Mouse (Mus musculus): Measurements from ENCODE around the gene Ccr10. TPM values are rescaled to one million over a fixed set of nuclear protein-coding genes. Genes with fewer than 3 reads are reported as not detected.

Gene Ccr10
- 0.82 and 1.0 TPM in 2 replicates for polyA plus RNA-seq (2012; rRNA removed)

GRCm38 (mm10) chr11:101174851-101175628, at the start of gene Ccr10:
Ccr10 (minus strand) TSS chr11:101175443.
- TF ChIP-seq CTCF (IDR thresholded peaks at IDR 0.05; ENCODE audit: borderline replicate concordance, insufficient read depth, low read depth, low read length) (peak; percentile 62), POLR2A (IDR thresholded peaks at IDR 0.05; ENCODE audit: borderline replicate concordance, insufficient read depth, low read length) (no peak)
- Histone ChIP-seq H3K27ac (ENCODE audit: insufficient read depth, low read length) (peak within 1 kb of the TSS; percentile 96), H3K4me1 (ENCODE audit: control insufficient read depth, insufficient read depth, low read length) (peaks cover 30% of the 10 kb centered on the region), H3K4me3 (replicated peaks; ENCODE audit: insufficient read depth, low read depth, low read length) (peak within 1 kb of the TSS; percentile 76), H3K27me3 (ENCODE audit: control insufficient read depth, insufficient read depth, low read length) (no peaks in the 10 kb centered on the region)
- 12% methylated on average over 14 of the region's 14 CpGs for WGBS
- peak; percentile 65 to 69 for DNase-seq

- Histone ChIP-seq H3K27ac (ENCODE audit: insufficient read depth, low read length) (no peak overlapping the region), H3K27me3 (ENCODE audit: control insufficient read depth, insufficient read depth, low read length) (no peaks in the 10 kb centered on the region), H3K4me1 (ENCODE audit: control insufficient read depth, insufficient read depth, low read length) (no peaks in the 10 kb centered on the region), H3K4me3 (replicated peaks; ENCODE audit: insufficient read depth, low read depth, low read length) (no peak overlapping the region)
- no peak for TF ChIP-seq POLR2A (IDR thresholded peaks at IDR 0.05; ENCODE audit: borderline replicate concordance, insufficient read depth, low read length)
- no peak for TF ChIP-seq CTCF (IDR thresholded peaks at IDR 0.05; ENCODE audit: borderline replicate concordance, insufficient read depth, low read depth, low read length)
- DNase-seq, result no peak
- 96% methylated on average over 3 of the region's 3 CpGs for WGBS
These were observed 49.1 kb upstream of the Ccr10 start for GRCm38 (mm10) chr11:101224337-101224736.

- Histone ChIP-seq H3K4me1 (ENCODE audit: control insufficient read depth, insufficient read depth, low read length) (no peaks in the 10 kb centered on the region), H3K27ac (ENCODE audit: insufficient read depth, low read length) (no peak overlapping the region), H3K4me3 (replicated peaks; ENCODE audit: insufficient read depth, low read depth, low read length) (no peak overlapping the region), H3K27me3 (ENCODE audit: control insufficient read depth, insufficient read depth, low read length) (no peaks in the 10 kb centered on the region)
- DNase-seq, result no peak
- 93% methylated on average over 8 of the region's 8 CpGs for WGBS
- TF ChIP-seq POLR2A (IDR thresholded peaks at IDR 0.05; ENCODE audit: borderline replicate concordance, insufficient read depth, low read length), result no peak
- TF ChIP-seq CTCF (IDR thresholded peaks at IDR 0.05; ENCODE audit: borderline replicate concordance, insufficient read depth, low read depth, low read length), result no peak
These were observed 46.2 kb upstream of the Ccr10 start for GRCm38 (mm10) chr11:101221306-101221986.

DNA sequence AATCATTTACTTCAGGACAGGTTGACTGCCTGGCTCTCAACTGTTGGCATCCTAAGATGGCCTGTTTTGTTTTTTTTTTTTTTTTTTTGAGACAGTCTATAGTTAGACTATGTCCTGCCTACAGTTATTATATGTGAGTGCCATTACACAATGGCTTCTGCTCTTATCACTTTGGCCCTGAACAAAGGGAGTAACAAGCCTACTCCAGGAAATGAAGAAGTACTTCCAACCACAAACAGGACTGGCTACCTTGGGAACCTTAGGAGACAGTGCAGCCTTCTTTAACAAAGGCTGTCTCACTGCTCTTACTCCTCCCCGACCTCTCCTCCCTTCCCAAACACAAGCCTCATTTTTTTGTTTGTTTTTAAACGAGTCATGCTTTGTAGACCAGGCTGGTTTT, 45.6 kb upstream of the Ccr10 start:
- no peak overlapping the region for H3K4me3 ChIP-seq (replicated peaks; ENCODE audit: insufficient read depth, low read depth, low read length)
- no peaks in the 10 kb centered on the region for H3K4me1 ChIP-seq (ENCODE audit: control insufficient read depth, insufficient read depth, low read length)
- no peak overlapping the region for H3K27ac ChIP-seq (ENCODE audit: insufficient read depth, low read length)
- H3K27me3 ChIP-seq (ENCODE audit: control insufficient read depth, insufficient read depth, low read length), result no peaks in the 10 kb centered on the region
- WGBS, result 69% methylated on average over 2 of the region's 2 CpGs
- no peak for TF ChIP-seq POLR2A (IDR thresholded peaks at IDR 0.05; ENCODE audit: borderline replicate concordance, insufficient read depth, low read length)
- no peak for TF ChIP-seq CTCF (IDR thresholded peaks at IDR 0.05; ENCODE audit: borderline replicate concordance, insufficient read depth, low read depth, low read length)
- no peak for DNase-seq

GRCm38 (mm10) chr11:101218436-101219055, 43.3 kb upstream of the Ccr10 start:
- WGBS, result 85% methylated on average over 10 of the region's 10 CpGs
- no peak for DNase-seq
- no peaks in the 10 kb centered on the region for H3K27me3 ChIP-seq (ENCODE audit: control insufficient read depth, insufficient read depth, low read length)
- H3K27ac ChIP-seq (ENCODE audit: insufficient read depth, low read length), result no peak overlapping the region
- no peaks in the 10 kb centered on the region for H3K4me1 ChIP-seq (ENCODE audit: control insufficient read depth, insufficient read depth, low read length)
- no peak overlapping the region for H3K4me3 ChIP-seq (replicated peaks; ENCODE audit: insufficient read depth, low read depth, low read length)
- TF ChIP-seq CTCF (IDR thresholded peaks at IDR 0.05; ENCODE audit: borderline replicate concordance, insufficient read depth, low read depth, low read length) (no peak), POLR2A (IDR thresholded peaks at IDR 0.05; ENCODE audit: borderline replicate concordance, insufficient read depth, low read length) (no peak)

- Histone ChIP-seq H3K4me3 (replicated peaks; ENCODE audit: insufficient read depth, low read depth, low read length) (no peak overlapping the region), H3K27ac (ENCODE audit: insufficient read depth, low read length) (no peak overlapping the region), H3K4me1 (ENCODE audit: control insufficient read depth, insufficient read depth, low read length) (no peaks in the 10 kb centered on the region), H3K27me3 (ENCODE audit: control insufficient read depth, insufficient read depth, low read length) (no peaks in the 10 kb centered on the region)
- 90% methylated on average over 5 of the region's 5 CpGs for WGBS
- TF ChIP-seq CTCF (IDR thresholded peaks at IDR 0.05; ENCODE audit: borderline replicate concordance, insufficient read depth, low read depth, low read length) (no peak), POLR2A (IDR thresholded peaks at IDR 0.05; ENCODE audit: borderline replicate concordance, insufficient read depth, low read length) (no peak)
- no peak for DNase-seq
These were observed 41.7 kb upstream of the Ccr10 start for GRCm38 (mm10) chr11:101216936-101217335.

DNA sequence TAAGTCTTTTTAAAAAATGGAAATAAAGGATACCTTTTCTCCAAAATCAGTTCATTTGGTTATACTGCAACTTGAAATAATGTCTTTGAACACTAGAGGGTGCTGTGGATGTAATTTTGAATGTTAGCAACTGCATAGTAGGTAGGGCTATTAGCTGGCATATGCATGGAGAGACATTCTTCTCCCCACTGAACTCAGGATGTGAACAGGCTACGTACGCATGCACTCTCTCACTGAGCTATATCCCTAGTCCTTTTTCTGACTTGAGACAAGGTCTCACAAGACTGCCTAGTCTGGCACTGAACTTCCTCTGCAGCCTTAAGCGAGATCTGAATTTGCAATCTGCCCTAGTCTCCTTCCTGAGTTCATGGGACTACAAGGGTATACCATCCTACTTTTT, 36.7 kb upstream of the Ccr10 start:
- Histone ChIP-seq H3K4me1 (ENCODE audit: control insufficient read depth, insufficient read depth, low read length) (no peaks in the 10 kb centered on the region), H3K4me3 (replicated peaks; ENCODE audit: insufficient read depth, low read depth, low read length) (no peak overlapping the region), H3K27ac (ENCODE audit: insufficient read depth, low read length) (no peak overlapping the region), H3K27me3 (ENCODE audit: control insufficient read depth, insufficient read depth, low read length) (no peaks in the 10 kb centered on the region)
- TF ChIP-seq POLR2A (IDR thresholded peaks at IDR 0.05; ENCODE audit: borderline replicate concordance, insufficient read depth, low read length) (no peak), CTCF (IDR thresholded peaks at IDR 0.05; ENCODE audit: borderline replicate concordance, insufficient read depth, low read depth, low read length) (peak; percentile 46; the same call in 1 of the 2 replicates)
- peak in 1 of 2 experiments; percentile 63 for DNase-seq
- WGBS, result 31% methylated on average over 3 of the region's 3 CpGs

All from cerebellum, adult 2 months (tissue).